Mouse (Mus musculus): Measurements from ENCODE around the gene Gstt2. TPM values are rescaled to one million over a fixed set of nuclear protein-coding genes. Genes with fewer than 3 reads are reported as not detected.

The Gstt2 gene
- polyA plus RNA-seq, 1 experiment = 26.3 TPM

GRCm38 (mm10) chr10:75834250-75834649, 3.0 kb downstream of the Gstt2 start:
- no peak for TF ChIP-seq CTCF (IDR thresholded peaks at IDR 0.05; ENCODE audit: low read depth, low read length)
- no peak for TF ChIP-seq POLR2A (IDR thresholded peaks at IDR 0.05; ENCODE audit: insufficient read depth, low read length)
- TF ChIP-seq EP300 (IDR thresholded peaks at IDR 0.05; ENCODE audit: insufficient read depth, low read depth, low read length) = no peak
- H3K9me3 ChIP-seq (replicated peaks; ENCODE audit: control insufficient read depth, insufficient read depth, low read length, poor library complexity, severe bottlenecking) = no peaks in the 10 kb centered on the region
- no peaks in the 10 kb centered on the region for H3K36me3 ChIP-seq (ENCODE audit: control insufficient read depth, insufficient read depth, low read length, poor library complexity, severe bottlenecking)
- H3K4me3 ChIP-seq (ENCODE audit: low read depth, low read length) = peak overlapping the region; percentile 78
- peaks cover 5% of the 10 kb centered on the region for H3K4me1 ChIP-seq (ENCODE audit: control insufficient read depth, insufficient read depth, low read length)
- no peak overlapping the region for H3K27ac ChIP-seq (ENCODE audit: insufficient read depth, low read length)
- no peaks in the 10 kb centered on the region for H3K27me3 ChIP-seq (ENCODE audit: control insufficient read depth, insufficient read depth, low read length, poor library complexity, severe bottlenecking)
- H3K9ac ChIP-seq (ENCODE audit: low read depth, poor library complexity, severe bottlenecking) = peak overlapping the region; percentile 78

- H3K4me3 ChIP-seq (ENCODE audit: low read depth, low read length) = peak overlapping the region; percentile 78
- peak overlapping the region; percentile 78 for H3K9ac ChIP-seq (ENCODE audit: low read depth, poor library complexity, severe bottlenecking)
- H3K9me3 ChIP-seq (replicated peaks; ENCODE audit: control insufficient read depth, insufficient read depth, low read length, poor library complexity, severe bottlenecking) = no peaks in the 10 kb centered on the region
- no peaks in the 10 kb centered on the region for H3K36me3 ChIP-seq (ENCODE audit: control insufficient read depth, insufficient read depth, low read length, poor library complexity, severe bottlenecking)
- H3K27me3 ChIP-seq (ENCODE audit: control insufficient read depth, insufficient read depth, low read length, poor library complexity, severe bottlenecking) = no peaks in the 10 kb centered on the region
- peaks cover 2% of the 10 kb centered on the region for H3K4me1 ChIP-seq (ENCODE audit: control insufficient read depth, insufficient read depth, low read length)
- TF ChIP-seq POLR2A (IDR thresholded peaks at IDR 0.05; ENCODE audit: insufficient read depth, low read length) (no peak), CTCF (IDR thresholded peaks at IDR 0.05; ENCODE audit: low read depth, low read length) (no peak), EP300 (IDR thresholded peaks at IDR 0.05; ENCODE audit: insufficient read depth, low read depth, low read length) (no peak)
- H3K27ac ChIP-seq (ENCODE audit: insufficient read depth, low read length) = 0 out of 2 replicates have a peak overlapping the region, but pooled peaks have one; percentile 4
Measured at GRCm38 (mm10) chr10:75833456-75834080, 3.7 kb downstream of the Gstt2 start.

GRCm38 (mm10) chr10:75832272-75832895, 4.8 kb downstream of the Gstt2 start:
- peak; percentile 61; the same call in 1 of the 2 replicates for TF ChIP-seq EP300 (IDR thresholded peaks at IDR 0.05; ENCODE audit: insufficient read depth, low read depth, low read length)
- no peak for TF ChIP-seq POLR2A (IDR thresholded peaks at IDR 0.05; ENCODE audit: insufficient read depth, low read length)
- TF ChIP-seq CTCF (IDR thresholded peaks at IDR 0.05; ENCODE audit: low read depth, low read length) = peak; percentile 100
- Histone ChIP-seq H3K27ac (ENCODE audit: insufficient read depth, low read length) (no peak overlapping the region), H3K4me1 (ENCODE audit: control insufficient read depth, insufficient read depth, low read length) (no peaks in the 10 kb centered on the region), H3K4me3 (ENCODE audit: low read depth, low read length) (no peak overlapping the region), H3K9me3 (replicated peaks; ENCODE audit: control insufficient read depth, insufficient read depth, low read length, poor library complexity, severe bottlenecking) (no peaks in the 10 kb centered on the region), H3K36me3 (ENCODE audit: control insufficient read depth, insufficient read depth, low read length, poor library complexity, severe bottlenecking) (no peaks in the 10 kb centered on the region), H3K27me3 (ENCODE audit: control insufficient read depth, insufficient read depth, low read length, poor library complexity, severe bottlenecking) (no peaks in the 10 kb centered on the region), H3K9ac (ENCODE audit: low read depth, poor library complexity, severe bottlenecking) (no peak overlapping the region)

GRCm38 (mm10) chr10:75830275-75830670, 7.0 kb downstream of the Gstt2 start:
- Histone ChIP-seq H3K27me3 (ENCODE audit: control insufficient read depth, insufficient read depth, low read length, poor library complexity, severe bottlenecking) (no peaks in the 10 kb centered on the region), H3K9me3 (replicated peaks; ENCODE audit: control insufficient read depth, insufficient read depth, low read length, poor library complexity, severe bottlenecking) (no peaks in the 10 kb centered on the region), H3K27ac (ENCODE audit: insufficient read depth, low read length) (no peak overlapping the region), H3K4me1 (ENCODE audit: control insufficient read depth, insufficient read depth, low read length) (no peaks in the 10 kb centered on the region), H3K9ac (ENCODE audit: low read depth, poor library complexity, severe bottlenecking) (no peak overlapping the region), H3K4me3 (ENCODE audit: low read depth, low read length) (no peak overlapping the region), H3K36me3 (ENCODE audit: control insufficient read depth, insufficient read depth, low read length, poor library complexity, severe bottlenecking) (no peaks in the 10 kb centered on the region)
- no peak for TF ChIP-seq POLR2A (IDR thresholded peaks at IDR 0.05; ENCODE audit: insufficient read depth, low read length)

- no peak for TF ChIP-seq POLR2A (IDR thresholded peaks at IDR 0.05; ENCODE audit: insufficient read depth, low read length)
- TF ChIP-seq EP300 (IDR thresholded peaks at IDR 0.05; ENCODE audit: insufficient read depth, low read depth, low read length) = no peak
- TF ChIP-seq CTCF (IDR thresholded peaks at IDR 0.05; ENCODE audit: low read depth, low read length) = no peak
- Histone ChIP-seq H3K27ac (ENCODE audit: insufficient read depth, low read length) (no peak overlapping the region), H3K4me1 (ENCODE audit: control insufficient read depth, insufficient read depth, low read length) (no peaks in the 10 kb centered on the region), H3K36me3 (ENCODE audit: control insufficient read depth, insufficient read depth, low read length, poor library complexity, severe bottlenecking) (no peaks in the 10 kb centered on the region), H3K27me3 (ENCODE audit: control insufficient read depth, insufficient read depth, low read length, poor library complexity, severe bottlenecking) (no peaks in the 10 kb centered on the region), H3K4me3 (ENCODE audit: low read depth, low read length) (no peak overlapping the region), H3K9ac (ENCODE audit: low read depth, poor library complexity, severe bottlenecking) (no peak overlapping the region), H3K9me3 (replicated peaks; ENCODE audit: control insufficient read depth, insufficient read depth, low read length, poor library complexity, severe bottlenecking) (no peaks in the 10 kb centered on the region)
Measured at GRCm38 (mm10) chr10:75829529-75830274, 7.5 kb downstream of the Gstt2 start.

GRCm38 (mm10) chr10:75828500-75828931, 8.7 kb downstream of the Gstt2 start:
- Histone ChIP-seq H3K27me3 (ENCODE audit: control insufficient read depth, insufficient read depth, low read length, poor library complexity, severe bottlenecking) (no peaks in the 10 kb centered on the region), H3K9me3 (replicated peaks; ENCODE audit: control insufficient read depth, insufficient read depth, low read length, poor library complexity, severe bottlenecking) (no peaks in the 10 kb centered on the region), H3K4me3 (ENCODE audit: low read depth, low read length) (no peak overlapping the region), H3K27ac (ENCODE audit: insufficient read depth, low read length) (no peak overlapping the region), H3K36me3 (ENCODE audit: control insufficient read depth, insufficient read depth, low read length, poor library complexity, severe bottlenecking) (no peaks in the 10 kb centered on the region), H3K9ac (ENCODE audit: low read depth, poor library complexity, severe bottlenecking) (no peak overlapping the region), H3K4me1 (ENCODE audit: control insufficient read depth, insufficient read depth, low read length) (no peaks in the 10 kb centered on the region)
- TF ChIP-seq CTCF (IDR thresholded peaks at IDR 0.05; ENCODE audit: low read depth, low read length) (no peak), POLR2A (IDR thresholded peaks at IDR 0.05; ENCODE audit: insufficient read depth, low read length) (no peak), EP300 (IDR thresholded peaks at IDR 0.05; ENCODE audit: insufficient read depth, low read depth, low read length) (no peak)

Measured in ES-Bruce4 (cell line).